Mouse (Mus musculus): ENCODE measurements around the gene Col1a1.

Col1a1 gene

DNA sequence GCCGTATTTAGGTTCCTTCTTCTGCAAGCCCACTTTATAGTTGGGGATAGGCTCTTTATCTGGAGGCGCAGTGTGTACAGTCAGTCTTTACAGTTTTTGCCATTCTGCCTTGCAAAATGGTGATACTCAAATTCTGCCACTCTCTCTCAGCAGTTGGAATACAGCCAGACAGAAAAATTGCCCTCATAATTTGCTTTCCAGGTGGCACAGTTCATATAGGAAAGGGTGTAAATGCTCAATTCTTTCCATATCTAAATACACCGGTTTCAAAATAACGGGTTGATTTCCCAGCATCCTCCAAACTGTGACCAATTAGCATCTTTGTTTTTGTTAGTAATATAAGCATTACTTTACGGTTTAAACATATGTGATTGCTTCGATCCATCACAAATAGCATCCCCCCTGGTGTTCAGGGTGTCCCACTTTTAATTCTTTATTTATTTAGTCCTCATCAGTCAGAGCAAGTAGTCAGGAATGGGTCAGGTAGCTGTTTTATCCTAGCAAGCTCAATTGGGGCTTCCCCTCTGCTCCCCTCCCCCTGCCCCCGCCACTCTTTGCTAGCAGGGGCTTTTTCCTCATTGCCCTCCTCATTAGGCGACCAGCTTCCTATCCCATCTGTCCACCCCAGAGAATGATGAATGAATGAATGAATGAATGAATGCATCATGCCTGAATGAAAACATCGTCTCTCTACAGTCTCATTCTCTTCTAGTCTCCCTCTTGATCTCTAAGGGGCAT, 42.3 kb downstream of the Col1a1 start:
- no peak for DNase-seq (ENCODE audit: low read depth)

- DNase-seq (ENCODE audit: low read depth), result peak; percentile 97
These were observed 42.9 kb downstream of the Col1a1 start for GRCm38 (mm10) chr11:94978947-94979346.

GRCm38 (mm10) chr11:94979462-94980179, 43.6 kb downstream of the Col1a1 start:
- no peak for DNase-seq (ENCODE audit: low read depth)

- no peak for DNase-seq (ENCODE audit: low read depth)
These were observed 49.1 kb downstream of the Col1a1 start for GRCm38 (mm10) chr11:94985140-94985539.

DNA sequence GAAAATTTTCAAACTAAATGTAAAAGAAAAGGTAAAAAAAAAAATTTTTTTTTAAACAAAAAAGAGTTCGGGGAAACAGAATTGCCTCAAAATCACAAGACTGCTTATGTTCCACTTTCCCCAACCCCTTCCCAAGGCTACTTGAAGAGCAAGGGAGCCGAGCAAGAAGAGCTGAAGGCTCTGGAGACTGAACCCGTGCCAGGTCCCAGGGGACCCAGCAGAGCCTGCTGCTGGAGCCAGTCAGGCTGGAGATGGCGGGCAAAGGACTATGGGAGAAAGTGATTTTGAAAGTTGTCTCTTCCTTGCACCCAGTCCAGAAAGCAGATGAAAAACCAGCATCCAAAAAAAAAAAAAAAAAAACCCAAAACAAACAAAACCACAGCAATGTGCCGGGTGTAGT, 49.8 kb downstream of the Col1a1 start:
- DNase-seq (ENCODE audit: low read depth), result no peak

DNA sequence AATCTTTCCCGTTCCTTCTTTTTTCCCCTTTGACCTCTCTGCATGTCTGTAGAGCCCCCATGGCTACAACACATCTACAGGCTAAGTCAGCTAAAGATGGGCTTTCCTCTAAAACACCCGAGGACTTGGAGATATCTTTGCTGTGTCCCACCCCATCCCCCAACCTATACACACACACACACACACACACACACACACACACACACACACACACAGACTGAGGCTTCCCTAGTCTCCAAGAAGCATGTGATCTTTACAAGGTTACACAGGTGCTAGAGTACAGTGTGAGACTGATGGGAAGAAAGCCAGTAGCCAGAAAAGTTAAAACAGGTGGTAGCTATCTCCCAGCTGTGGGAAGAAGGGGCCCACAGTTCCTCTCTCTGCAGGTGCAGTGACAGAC, 50.4 kb downstream of the Col1a1 start:
- DNase-seq (ENCODE audit: low read depth), result no peak

DNA sequence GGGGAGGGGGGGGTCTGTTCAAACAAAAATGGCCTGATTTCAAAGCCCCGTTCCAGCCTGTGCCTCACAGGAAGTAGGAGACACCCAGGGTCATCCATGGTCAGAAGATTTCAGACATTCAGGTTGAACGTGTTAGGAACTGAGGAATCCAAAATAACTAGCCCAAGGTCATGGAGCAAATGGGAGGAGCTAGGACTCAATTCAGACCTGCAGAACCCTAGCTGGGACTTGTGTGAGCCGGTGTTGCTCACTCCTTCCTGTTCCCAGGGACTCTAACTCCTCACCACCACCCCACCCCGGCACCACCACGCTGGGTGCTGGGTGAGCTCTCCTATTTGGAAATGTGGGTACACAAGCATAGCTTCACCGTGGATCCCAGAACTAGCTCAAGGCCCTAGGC, 51.3 kb downstream of the Col1a1 start:
- DNase-seq (ENCODE audit: low read depth), result no peak

DNA sequence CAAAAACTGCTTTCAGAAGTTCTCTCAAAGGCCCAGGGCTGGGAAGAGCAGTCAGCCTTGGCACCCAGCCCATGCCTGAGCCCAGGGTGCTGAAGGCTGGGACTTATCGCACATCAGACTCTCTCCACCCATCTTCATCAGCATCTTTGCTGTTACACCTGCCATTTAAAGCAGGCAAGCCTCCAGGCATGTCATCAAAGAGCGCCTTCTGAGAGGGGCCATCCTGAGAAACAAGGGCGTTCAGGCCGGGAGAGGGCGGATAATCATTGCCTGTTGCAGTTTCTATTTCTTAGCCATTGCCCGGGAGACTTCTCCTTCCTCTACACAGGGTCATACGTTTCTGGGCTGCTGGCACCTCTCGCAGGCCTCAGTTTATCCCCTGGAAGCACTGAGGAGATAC, 51.8 kb downstream of the Col1a1 start:
- DNase-seq (ENCODE audit: low read depth), result no peak

DNA sequence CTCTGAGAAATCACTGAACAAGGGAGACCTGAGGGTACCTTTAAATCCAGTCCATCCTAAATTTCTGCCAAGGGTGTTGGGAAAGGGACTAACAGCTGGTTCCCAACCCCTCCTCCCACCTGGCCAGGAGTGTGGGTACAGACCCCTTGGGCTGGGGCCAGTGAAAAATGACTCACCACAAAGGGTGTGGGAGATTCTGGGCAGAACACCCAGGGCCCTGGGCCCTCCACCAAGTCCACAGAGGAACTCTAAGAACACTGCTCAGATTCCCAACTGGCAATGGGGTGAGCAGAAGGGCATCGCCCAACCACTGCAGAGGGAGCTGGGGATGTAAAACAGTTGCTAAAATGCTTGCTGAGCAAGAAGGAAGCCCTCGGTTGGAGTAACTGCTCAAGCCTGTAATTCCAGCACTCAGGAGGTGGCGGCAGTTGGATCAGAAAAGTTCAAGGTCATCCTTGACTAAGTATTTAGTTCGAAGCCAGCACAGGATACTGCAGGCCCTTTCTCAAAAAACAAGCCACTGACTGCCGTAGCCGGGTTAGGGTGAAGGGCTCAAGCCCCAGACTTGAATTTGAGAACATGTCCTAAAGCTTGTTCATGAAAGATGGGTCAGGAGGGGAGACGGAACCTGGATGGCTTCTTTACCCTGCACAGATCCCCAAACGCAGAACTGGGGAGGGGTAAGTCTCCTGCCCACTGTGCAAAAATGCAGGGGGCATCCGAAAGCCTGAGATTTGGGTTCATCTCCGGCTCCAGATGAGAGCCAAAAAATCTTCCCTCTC, 52.9 kb downstream of the Col1a1 start:
- DNase-seq (ENCODE audit: low read depth), result no peak

DNA sequence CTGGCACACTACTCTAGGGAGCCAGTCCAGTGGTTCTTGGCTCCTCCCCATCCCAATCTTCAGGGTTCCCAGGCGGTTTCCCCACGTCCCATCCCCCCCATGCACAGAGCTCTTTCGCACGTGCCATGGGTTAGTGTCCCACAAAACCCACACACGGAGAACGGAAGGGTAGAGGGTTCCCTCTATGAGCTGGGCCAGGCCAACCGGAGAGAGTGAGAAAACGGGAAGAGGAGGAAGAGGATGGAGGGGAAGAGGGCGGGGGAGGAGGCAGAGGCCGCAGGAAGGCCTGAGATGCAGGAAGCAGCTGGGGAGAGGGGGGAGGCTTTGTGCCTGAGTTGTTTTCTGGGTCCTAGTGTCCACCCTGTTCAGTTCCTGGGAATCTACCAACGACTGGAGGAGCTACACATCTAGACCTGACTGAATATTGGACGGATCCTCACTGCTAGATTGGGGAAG, 53.6 kb downstream of the Col1a1 start:
- peak; percentile 90 for DNase-seq (ENCODE audit: low read depth)

GRCm38 (mm10) chr11:94990102-94990748, 54.2 kb downstream of the Col1a1 start:
- no peak for DNase-seq (ENCODE audit: low read depth)

DNA sequence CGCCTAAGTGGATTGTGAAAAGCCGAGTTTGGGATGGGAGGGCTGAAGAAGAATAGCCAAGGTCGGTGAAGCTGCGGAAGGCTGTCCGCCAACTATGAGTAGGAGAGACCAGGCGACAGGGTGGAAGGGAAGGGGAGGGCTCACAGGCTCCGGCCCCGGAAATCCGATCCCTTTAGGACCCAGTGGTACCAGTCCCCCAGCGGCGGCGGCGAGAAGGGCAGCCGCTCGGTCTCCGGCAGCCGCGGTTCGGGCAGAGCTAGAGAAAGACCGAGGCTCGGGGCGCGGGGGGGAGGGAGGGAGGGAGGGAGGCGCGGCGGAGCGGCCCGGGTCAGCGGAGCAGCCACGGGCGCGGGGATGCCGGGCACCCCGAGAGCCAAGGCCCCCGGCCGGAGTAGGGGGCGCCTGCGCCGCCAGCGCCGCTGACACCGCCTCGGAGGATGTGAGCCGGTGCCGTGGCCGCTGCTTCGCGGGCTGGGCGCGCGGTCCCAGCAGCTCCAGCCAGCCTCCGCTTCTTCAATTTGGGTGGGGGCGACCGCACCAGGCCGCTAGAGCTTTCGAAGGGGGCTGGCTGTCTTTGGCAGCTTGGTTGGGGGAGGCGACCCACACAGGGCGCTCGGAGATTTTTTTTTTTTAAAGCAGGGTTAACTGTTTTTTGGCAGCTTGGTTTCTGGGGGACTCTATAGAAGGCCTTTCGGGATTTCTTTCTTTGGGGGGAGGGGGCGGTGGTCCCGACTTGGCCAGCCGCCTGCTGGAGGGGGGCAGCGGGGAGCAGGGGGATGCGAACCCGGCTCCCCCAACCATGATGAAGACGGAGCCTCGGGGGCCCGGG, 54.9 kb downstream of the Col1a1 start, which contains the start of gene Ppp1r9b:
Gene Ppp1r9b, plus strand, starts transcription at position 287 of the 829 bp plus-strand sequence.
- DNase-seq (ENCODE audit: low read depth), result peak; percentile 93

GRCm38 (mm10) chr11:94991641-94992479, 55.8 kb downstream of the Col1a1 start:
- DNase-seq (ENCODE audit: low read depth), result peak; percentile 75

- DNase-seq (ENCODE audit: low read depth), result no peak
These were observed 56.4 kb downstream of the Col1a1 start for GRCm38 (mm10) chr11:94992480-94992753.

DNA sequence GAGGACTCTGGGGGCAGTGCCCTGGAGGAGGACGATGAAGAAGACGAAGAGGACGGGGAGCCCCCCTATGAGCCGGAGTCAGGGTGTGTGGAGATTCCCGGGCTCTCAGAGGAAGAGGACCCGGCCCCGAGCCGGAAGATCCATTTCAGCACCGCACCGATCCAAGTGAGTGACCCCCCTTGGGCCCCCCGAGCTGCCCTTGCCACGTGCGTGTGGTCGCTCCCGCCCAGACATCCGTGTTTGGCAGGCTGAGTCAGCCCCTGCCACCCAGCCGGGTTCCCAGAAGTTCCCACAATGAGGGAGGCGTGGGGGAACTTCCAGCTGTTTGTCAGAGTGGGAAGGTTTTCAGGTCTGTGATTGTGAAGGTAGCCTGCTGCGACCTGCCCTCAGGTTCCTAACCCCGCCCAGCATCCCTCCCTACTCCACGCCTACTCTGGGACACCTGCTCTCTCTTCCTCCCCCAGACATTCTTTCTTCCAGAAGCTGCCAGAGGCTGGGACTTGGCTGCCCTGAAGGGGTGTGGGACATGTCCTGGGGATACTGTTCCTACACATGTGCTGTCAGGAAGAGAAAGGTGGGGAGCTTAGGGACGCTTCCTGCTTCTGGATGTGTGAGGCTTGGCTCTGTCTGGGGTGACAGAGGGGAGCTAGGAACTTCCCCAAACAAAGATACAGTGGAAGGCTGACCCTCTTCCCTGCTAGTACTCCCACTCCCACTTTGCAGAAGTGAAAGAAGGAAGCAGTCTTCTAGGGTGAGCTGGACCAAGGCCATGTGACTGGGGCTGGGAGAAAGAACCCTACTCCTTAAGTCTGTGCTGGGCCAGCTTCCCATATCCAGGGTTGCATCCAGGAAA, 57.0 kb downstream of the Col1a1 start:
- peak; percentile 69 for DNase-seq (ENCODE audit: low read depth)

DNA sequence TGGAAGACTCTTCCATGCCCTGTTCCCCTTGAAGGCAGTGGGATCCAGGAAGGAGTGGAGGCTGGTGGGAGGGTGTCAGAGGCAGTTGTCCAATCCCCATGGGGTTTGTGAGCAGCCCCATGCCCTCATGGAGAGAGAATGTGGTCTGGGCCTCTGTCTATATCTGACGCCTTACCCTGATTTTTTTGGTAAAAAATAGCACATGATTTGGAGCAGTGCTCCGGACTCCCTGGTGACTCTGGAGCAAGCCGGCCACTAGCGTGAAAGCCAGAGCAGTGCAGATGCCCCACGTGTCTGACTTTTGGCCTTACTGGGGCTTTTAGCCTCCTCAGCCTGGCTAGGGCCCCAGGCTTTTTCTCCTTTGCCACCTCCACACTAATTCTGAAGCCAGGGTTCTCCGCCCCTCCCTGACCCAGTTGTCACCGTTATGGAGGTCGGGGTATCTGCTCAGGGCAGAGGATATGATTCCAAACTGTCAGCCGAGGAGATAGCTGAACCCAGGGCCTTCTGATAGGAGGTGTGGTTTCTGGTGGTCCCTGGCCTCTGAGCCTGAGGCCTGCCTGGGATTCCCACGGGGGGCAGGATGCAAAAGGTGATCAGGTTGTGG, 58.3 kb downstream of the Col1a1 start:
- DNase-seq (ENCODE audit: low read depth), result no peak

DNA sequence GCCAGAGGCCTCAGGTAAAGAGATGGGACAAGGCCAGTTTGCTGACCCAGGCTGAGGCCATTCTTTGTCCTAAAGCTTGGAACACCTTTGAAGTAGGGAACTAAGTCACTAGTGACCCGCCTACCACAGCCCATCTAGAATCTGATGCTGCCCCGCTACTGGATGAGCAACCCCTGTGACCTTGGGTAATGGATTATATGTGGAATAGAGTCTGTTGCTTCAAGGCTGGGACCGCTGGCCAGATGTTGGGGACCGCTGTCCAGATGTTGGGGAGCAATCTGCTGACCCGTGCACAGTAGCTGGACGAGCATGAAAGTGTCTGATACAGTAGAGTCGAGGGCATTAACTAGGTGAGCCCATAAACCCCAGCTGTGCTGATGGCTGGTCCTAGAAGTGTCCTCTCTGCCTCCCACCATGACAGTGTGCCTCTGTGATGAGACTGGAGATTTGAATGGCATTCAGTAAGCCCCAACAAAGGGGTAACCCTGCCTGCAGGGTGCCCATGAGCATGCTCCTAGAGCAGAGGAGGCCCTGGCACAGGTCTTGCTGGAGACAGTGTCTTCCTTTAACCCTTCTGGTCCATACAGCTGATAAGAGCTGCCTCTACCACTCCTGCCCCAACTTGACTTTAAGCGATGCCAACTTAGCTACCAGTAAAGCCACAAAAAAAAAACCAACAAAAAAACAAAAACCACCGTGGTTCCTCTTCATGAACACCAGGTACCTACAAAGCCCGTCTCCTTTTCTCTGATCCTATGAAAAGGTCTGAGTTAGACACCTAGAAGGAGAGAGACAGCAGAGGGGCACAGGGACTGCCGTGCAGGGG, 59.1 kb downstream of the Col1a1 start:
- DNase-seq (ENCODE audit: low read depth), result no peak

DNA sequence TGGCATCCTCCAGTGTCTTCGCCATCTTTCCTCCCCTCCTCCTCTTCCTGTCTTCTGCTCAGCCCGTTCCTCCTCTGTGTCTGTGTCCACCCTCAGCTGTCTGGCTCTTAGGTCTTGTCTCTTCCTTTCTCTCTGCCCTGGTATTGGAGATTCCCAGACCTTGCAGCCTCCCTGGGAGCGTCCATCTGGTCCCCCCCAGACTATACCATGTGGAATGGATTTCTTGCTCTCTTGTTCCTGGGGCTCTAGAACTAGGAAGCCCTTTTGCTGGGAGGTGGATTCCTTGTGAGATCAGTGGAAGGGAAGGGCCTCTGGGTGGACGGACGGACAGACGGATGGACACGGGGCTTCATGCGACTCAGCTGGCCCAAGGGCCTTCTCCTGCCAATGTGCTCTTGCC, 60.1 kb downstream of the Col1a1 start:
- DNase-seq (ENCODE audit: low read depth), result no peak

All from induced T-regulatory cell, adult 2 months (primary cell).